In the genomic region with DNA sequence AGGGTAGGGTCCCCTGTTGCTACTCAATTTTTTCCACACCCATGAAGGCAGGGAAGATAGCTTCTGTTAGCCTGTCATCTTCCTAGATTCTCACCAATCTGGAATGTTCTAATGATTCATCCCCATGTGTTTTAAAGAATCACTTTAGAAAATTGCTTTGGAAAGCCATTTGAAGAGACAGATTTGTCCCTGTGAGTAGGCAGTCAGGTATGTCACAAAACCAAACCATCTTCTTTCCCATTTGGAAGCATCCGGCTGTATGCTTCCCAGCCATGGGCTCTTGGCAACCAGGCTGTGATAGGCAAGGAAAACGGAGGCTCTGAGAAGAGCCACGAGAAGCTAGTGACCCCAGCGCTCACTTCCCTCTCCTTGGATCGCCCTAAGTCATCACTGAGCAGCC, we compare ENCODE assay signal across 14 mouse cellular contexts. TPM values are rescaled to one million over a fixed set of nuclear protein-coding genes. Genes with fewer than 3 reads are reported as not detected.
"Had no signal": no experiment of that assay in that cellular context is flagged by ENCODE, and none has a peak within 500 bp of the region (broad histone marks: within the 10 kb centered on the region; RNA-seq: fewer than 3 reads in every experiment).

No protein-coding gene starts in this region.

- H3K4me3 ChIP-seq: limb, embryonic 10.5 days; liver, embryonic 15.5 days; neural tube, embryonic 12.5 days had no signal

- H3K27me3 ChIP-seq: neural tube, embryonic 12.5 days had no signal

- DNase-seq: kidney, adult 8-10 months; kidney, postnatal 4 days; lung, adult 2 months; lung, postnatal 36 days; midbrain, embryonic 14.5 days; thymus, postnatal 4 days had no signal

- H3K36me3 ChIP-seq: limb, embryonic 10.5 days; liver, embryonic 15.5 days; neural tube, embryonic 12.5 days had no signal

- H3K27ac ChIP-seq: kidney, postnatal 0 days; limb, embryonic 10.5 days; liver, embryonic 15.5 days; neural tube, embryonic 12.5 days; stomach, postnatal 0 days had no signal

- H3K4me1 ChIP-seq: liver, embryonic 15.5 days had no signal

RNA-seq across cellular contexts. Expression of a gene that starts 47.1 kb away (rescaled TPM):
- total RNA-seq: megakaryocyte progenitor cell, adult 5-6 weeks; monocyte, adult 5-6 weeks; neutrophil, adult 5-6 weeks had no signal
